In genomic region chr11:16602947-16603346, GRCm38 (mm10) we compare ENCODE assay signal across 18 mouse cellular contexts.
DNase-seq lines count a peak whose midpoint lies in the region; ATAC-seq lines count a peak whose summit lies in the region.
"Had no signal": no experiment of that assay in that cellular context is flagged by ENCODE, and none has a peak within 500 bp of the region (broad histone marks: within the 10 kb centered on the region; RNA-seq: fewer than 3 reads in every experiment).

No protein-coding gene starts in this region.

- WGBS in heart, embryonic 11.5 days (ENCODE audit: insufficient replicate concordance): 72% methylated on average over 3 of the region's 3 CpGs
- 62% methylated on average over 3 of the region's 3 CpGs for WGBS in neural tube, embryonic 13.5 days

- H3K27ac ChIP-seq in heart, embryonic 11.5 days (ENCODE audit: low read depth, low read length): no peak overlapping the region
- H3K27ac ChIP-seq in neural tube, embryonic 13.5 days (replicated peaks): no peak overlapping the region
- H3K27ac ChIP-seq: forebrain, embryonic 15.5 days; liver, embryonic 13.5 days had no signal

- no peaks in the 10 kb centered on the region for H3K27me3 ChIP-seq in heart, embryonic 11.5 days (ENCODE audit: control insufficient read depth, insufficient read depth, low read length)
- H3K27me3 ChIP-seq in neural tube, embryonic 13.5 days: no peaks in the 10 kb centered on the region
- H3K27me3 ChIP-seq: forebrain, embryonic 15.5 days; liver, embryonic 13.5 days had no signal

- H3K4me1 ChIP-seq in heart, embryonic 11.5 days (ENCODE audit: control insufficient read depth, insufficient read depth, low read length): no peaks in the 10 kb centered on the region
- H3K4me1 ChIP-seq in neural tube, embryonic 13.5 days (replicated peaks): no peaks in the 10 kb centered on the region
- H3K4me1 ChIP-seq: forebrain, embryonic 15.5 days; liver, embryonic 13.5 days had no signal

- no peaks in the 10 kb centered on the region for H3K9me3 ChIP-seq in heart, embryonic 11.5 days (replicated peaks; ENCODE audit: control insufficient read depth, low read length)
- peaks cover 23% of the 10 kb centered on the region for H3K9me3 ChIP-seq in neural tube, embryonic 13.5 days
- H3K9me3 ChIP-seq: forebrain, embryonic 15.5 days; liver, embryonic 13.5 days had no signal

- no peak for ATAC-seq in heart, embryonic 11.5 days (replicated peaks; ENCODE audit: insufficient number of reproducible peaks, low FRiP score, low TSS enrichment)
- peak; percentile 76 for ATAC-seq in neural tube, embryonic 13.5 days (ENCODE audit: low read depth)
- ATAC-seq: forebrain, embryonic 15.5 days had no signal

- H3K4me2 ChIP-seq in heart, embryonic 11.5 days: no peak overlapping the region
- no peak overlapping the region for H3K4me2 ChIP-seq in neural tube, embryonic 13.5 days
- H3K4me2 ChIP-seq: forebrain, embryonic 15.5 days; liver, embryonic 13.5 days; midbrain, embryonic 11.5 days had no signal

- H3K9ac ChIP-seq in heart, embryonic 11.5 days (ENCODE audit: low read depth, low read length): no peak overlapping the region
- no peak overlapping the region for H3K9ac ChIP-seq in neural tube, embryonic 13.5 days
- H3K9ac ChIP-seq: forebrain, embryonic 15.5 days; liver, embryonic 13.5 days had no signal

- no peaks in the 10 kb centered on the region for H3K36me3 ChIP-seq in heart, embryonic 11.5 days (ENCODE audit: control insufficient read depth, insufficient read depth, low read length)
- H3K36me3 ChIP-seq in neural tube, embryonic 13.5 days: no peaks in the 10 kb centered on the region
- H3K36me3 ChIP-seq: forebrain, embryonic 15.5 days; liver, embryonic 13.5 days had no signal

- intact Hi-C loops in heart, postnatal 10 days (cut with DNase I): no loop called here
- intact Hi-C loops in gastrocnemius, postnatal 14 days (cut with DNase I; ENCODE audit: low total_unique reads): no loop called here

- peak; percentile 5 to 13 for DNase-seq in heart, postnatal 10 days
- no peak for DNase-seq in neural tube, embryonic 10.5 days (ENCODE audit: extremely low spot score, low spot score)
- peak; percentile 46 for DNase-seq in gastrocnemius, postnatal 14 days
- DNase-seq in skeletal muscle tissue, adult 2 months (ENCODE audit: low read depth, low spot score): peak; percentile 85
- no peak for DNase-seq in frontal cortex, postnatal 25 days (ENCODE audit: low spot score in 2 of 2)
- DNase-seq: adrenal gland, postnatal 36 days; cerebellum, adult 9-10 months; kidney, adult 11 months; kidney, postnatal 4 days; layer of hippocampus, adult 9-11 months; liver, embryonic 13.5 days; lung, adult 2 months; lung, postnatal 14 days; right cerebral cortex, postnatal 25 days had no signal

- no peak overlapping the region for H3K4me3 ChIP-seq in heart, embryonic 11.5 days (ENCODE audit: low read depth, low read length)
- no peak overlapping the region for H3K4me3 ChIP-seq in neural tube, embryonic 13.5 days
- H3K4me3 ChIP-seq: forebrain, embryonic 15.5 days; liver, embryonic 13.5 days had no signal

Comparison
In these comparisons a context has a peak if more than half of its experiments do, and no peak if none do; other contexts are left out.
1. DNase-seq: peak in heart, postnatal 10 days (2 of 2), gastrocnemius, postnatal 14 days (single experiment) and skeletal muscle tissue, adult 2 months (single experiment); none in neural tube, embryonic 10.5 days (single experiment) and frontal cortex, postnatal 25 days (0 of 2).